29 mouse cellular contexts compared by ENCODE assay signal in genomic region chr5:130706202-130706855, GRCm38 (mm10).
DNase-seq lines count a peak whose midpoint lies in the region; ATAC-seq and TF ChIP-seq lines count a peak whose summit lies in the region.
"Had no signal": no experiment of that assay in that cellular context is flagged by ENCODE, and none has a peak within 500 bp of the region (broad histone marks: within the 10 kb centered on the region; RNA-seq: fewer than 3 reads in every experiment).

No protein-coding gene starts in this region.

- peak; percentile 26 for DNase-seq in adrenal gland, adult 2 months
- DNase-seq in adrenal gland, postnatal 25 days, result no peak
- peak; percentile 45 to 52 for DNase-seq in cerebellum, adult 18-20 months
- no peak for DNase-seq in cerebellum, adult 8-10 months
- peak; percentile 57 for DNase-seq in cerebellum, adult 9-11 months
- DNase-seq in liver, embryonic 14.5 days (ENCODE audit: low read depth in 3 of 3, low spot score in 3 of 3), result no peak
- no peak for DNase-seq in layer of hippocampus, postnatal 25 days (ENCODE audit: extremely low spot score in 1 of 2, low spot score in 1 of 2)
- no peak for DNase-seq in T-cell, adult 2 months (ENCODE audit: low spot score)
- DNase-seq: gastrocnemius, adult 2 months; kidney, adult 2 months; kidney, postnatal 36 days; lung, postnatal 36 days; right cerebral cortex, adult 18-20 months; spleen, adult 18-20 months; thymus, postnatal 14 days had no signal

- no peak overlapping the region for H3K4me2 ChIP-seq in liver, embryonic 14.5 days (ENCODE audit: low read depth)
- H3K4me2 ChIP-seq: embryonic facial prominence, embryonic 13.5 days; heart, embryonic 15.5 days; intestine, embryonic 15.5 days; limb, embryonic 15.5 days; lung, embryonic 15.5 days; midbrain, embryonic 12.5 days; neural tube, embryonic 12.5 days had no signal

- H3K36me3 ChIP-seq in liver, embryonic 14.5 days (replicated peaks; ENCODE audit: control insufficient read depth, insufficient read depth, low read depth), result no peaks in the 10 kb centered on the region
- H3K36me3 ChIP-seq: embryonic facial prominence, embryonic 13.5 days; G1E; heart, embryonic 15.5 days; intestine, embryonic 15.5 days; limb, embryonic 10.5 days; limb, embryonic 15.5 days; lung, embryonic 15.5 days; midbrain, embryonic 12.5 days; neural tube, embryonic 12.5 days had no signal

- WGBS in liver, embryonic 14.5 days (ENCODE audit: insufficient replicate concordance), result 38% methylated on average over 6 of the region's 6 CpGs

- TF ChIP-seq CTCF in liver, embryonic 14.5 days (IDR thresholded peaks at IDR 0.05; ENCODE audit: low read depth), result no peak

- ATAC-seq in liver, embryonic 14.5 days (ENCODE audit: insufficient read depth), result peak; percentile 73
- ATAC-seq: forebrain, embryonic 16.5 days; hindbrain, postnatal 0 days; intestine, embryonic 15.5 days had no signal

- TF ChIP-seq EP300 in liver, embryonic 14.5 days (IDR thresholded peaks at IDR 0.05; ENCODE audit: low read depth), result no peak

- no peak overlapping the region for H3K9ac ChIP-seq in liver, embryonic 14.5 days (replicated peaks)
- H3K9ac ChIP-seq: embryonic facial prominence, embryonic 13.5 days; heart, embryonic 15.5 days; intestine, embryonic 15.5 days; limb, embryonic 15.5 days; lung, embryonic 15.5 days; midbrain, embryonic 12.5 days; neural tube, embryonic 12.5 days had no signal

- H3K27ac ChIP-seq in liver, embryonic 14.5 days, result no peak overlapping the region
- H3K27ac ChIP-seq: embryonic facial prominence, embryonic 13.5 days; gastrocnemius, adult 2 months; heart, embryonic 15.5 days; hindbrain, postnatal 0 days; intestine, embryonic 15.5 days; layer of hippocampus, adult 2 months; limb, embryonic 10.5 days; limb, embryonic 15.5 days; lung, embryonic 15.5 days; midbrain, embryonic 12.5 days; neural tube, embryonic 12.5 days had no signal

- H3K27me3 ChIP-seq in liver, embryonic 14.5 days (ENCODE audit: control insufficient read depth, insufficient read depth, low read length), result no peaks in the 10 kb centered on the region
- H3K27me3 ChIP-seq: embryonic facial prominence, embryonic 13.5 days; heart, embryonic 15.5 days; intestine, embryonic 15.5 days; limb, embryonic 15.5 days; lung, embryonic 15.5 days; midbrain, embryonic 12.5 days; neural tube, embryonic 12.5 days had no signal

- no peaks in the 10 kb centered on the region for H3K9me3 ChIP-seq in liver, embryonic 14.5 days (ENCODE audit: control insufficient read depth, low read length)
- H3K9me3 ChIP-seq: embryonic facial prominence, embryonic 13.5 days; heart, embryonic 15.5 days; intestine, embryonic 15.5 days; limb, embryonic 10.5 days; limb, embryonic 15.5 days; lung, embryonic 15.5 days; midbrain, embryonic 12.5 days; neural tube, embryonic 12.5 days had no signal

- peaks cover 0 to 4% of the 10 kb centered on the region in 2 experiments; a peak in 1 of 4 replicates for H3K4me1 ChIP-seq in liver, embryonic 14.5 days (replicated peaks; ENCODE audit: control insufficient read depth in 2 of 2, insufficient read depth in 2 of 2, low read length in 1 of 2)
- H3K4me1 ChIP-seq: embryonic facial prominence, embryonic 13.5 days; heart, embryonic 15.5 days; intestine, embryonic 15.5 days; limb, embryonic 10.5 days; limb, embryonic 15.5 days; lung, embryonic 15.5 days; midbrain, embryonic 12.5 days; neural tube, embryonic 12.5 days had no signal

- H3K4me3 ChIP-seq in liver, embryonic 14.5 days (ENCODE audit: insufficient read depth in 1 of 2, low read depth in 2 of 2, low read length in 2 of 2), result no peak overlapping the region
- H3K4me3 ChIP-seq: embryonic facial prominence, embryonic 13.5 days; erythroblast, embryonic 14.5 days; gastrocnemius, adult 2 months; heart, embryonic 15.5 days; intestine, embryonic 15.5 days; layer of hippocampus, adult 2 months; limb, embryonic 10.5 days; limb, embryonic 15.5 days; lung, embryonic 15.5 days; midbrain, embryonic 12.5 days; myocyte; neural tube, embryonic 12.5 days had no signal

Comparison
In these comparisons a context has a peak if more than half of its experiments do, and no peak if none do; other contexts are left out.
1. DNase-seq: peak in adrenal gland, adult 2 months (single experiment), cerebellum, adult 18-20 months (2 of 2) and cerebellum, adult 9-11 months (single experiment); none in adrenal gland, postnatal 25 days (single experiment), cerebellum, adult 8-10 months (single experiment), liver, embryonic 14.5 days (0 of 3), layer of hippocampus, postnatal 25 days (0 of 2) and T-cell, adult 2 months (single experiment).